Mouse (Mus musculus) lung, postnatal 25 days (tissue): ENCODE data around the gene P2ry12.

Experiments
- DNase-seq: peaks from one replicate; pipeline ENCODE4 v3.0.0; 2022; ENCODE audit warnings: low spot score

Gene P2ry12

GRCm38 (mm10) chr3:59182129-59182528 is 80.5 kb downstream of the P2ry12 start:
- no peak for DNase-seq

GRCm38 (mm10) chr3:59181134-59181533 is 81.5 kb downstream of the P2ry12 start:
- no peak for DNase-seq

- no peak for DNase-seq
These were observed 85.8 kb downstream of the P2ry12 start for GRCm38 (mm10) chr3:59176871-59177270.

- DNase-seq, result peak; percentile 66
These were observed 87.4 kb downstream of the P2ry12 start for GRCm38 (mm10) chr3:59175234-59175633.

- DNase-seq, result no peak
These were observed 88.1 kb downstream of the P2ry12 start for GRCm38 (mm10) chr3:59174426-59175154.

GRCm38 (mm10) chr3:59169921-59170627 is 92.6 kb downstream of the P2ry12 start:
- DNase-seq, result no peak

- no peak for DNase-seq
These were observed 93.5 kb downstream of the P2ry12 start for GRCm38 (mm10) chr3:59169215-59169614.

GRCm38 (mm10) chr3:59168476-59168875 is 94.2 kb downstream of the P2ry12 start:
- no peak for DNase-seq

GRCm38 (mm10) chr3:59167417-59168054 is 95.1 kb downstream of the P2ry12 start:
- no peak for DNase-seq
